Mouse (Mus musculus) heart, embryonic 11.5 days (tissue): ENCODE data around the gene Masp2. TPM values are rescaled to one million over a fixed set of nuclear protein-coding genes. Genes with fewer than 3 reads are reported as not detected.

Experiments used
- ATAC-seq: fragments of 200-750 bp; cut with Nextera tagmentation; replicated peaks from 2 replicates; pipeline ENCODE4 v1.8.0; 2017; ENCODE audit warnings: moderate library complexity; ENCODE audit not compliant: insufficient number of reproducible peaks, low FRiP score, low TSS enrichment
- H3K27ac ChIP-seq: fragments of 300-500 bp; sonication (generic); 2 replicates; pipeline ENCODE4 v1.5.1; 2014; ENCODE audit warnings: mild to moderate bottlenecking, low read depth, low read length
- H3K27me3 ChIP-seq: fragments of 300-500 bp; sonication (generic); 2 replicates; pipeline ENCODE4 v1.6.1; 2014; ENCODE audit warnings: mild to moderate bottlenecking, low read length, mixed read lengths; ENCODE audit not compliant: control insufficient read depth, insufficient read depth
- H3K36me3 ChIP-seq: fragments of 300-500 bp; sonication (generic); 2 replicates; pipeline ENCODE4 v1.6.1; 2014; ENCODE audit warnings: mild to moderate bottlenecking, low read length, moderate library complexity, mixed read lengths; ENCODE audit not compliant: control insufficient read depth, insufficient read depth
- H3K4me1 ChIP-seq: fragments of 300-500 bp; sonication (generic); 2 replicates; pipeline ENCODE4 v1.6.1; 2014; ENCODE audit warnings: low read length; ENCODE audit not compliant: control insufficient read depth, insufficient read depth
- H3K4me2 ChIP-seq: fragments of 300-500 bp; sonication (generic); 2 replicates; pipeline ENCODE4 v1.6.1; 2014; ENCODE audit warnings: mild to moderate bottlenecking, moderate library complexity
- H3K4me3 ChIP-seq: fragments of 300-500 bp; sonication (generic); 2 replicates; pipeline ENCODE4 v1.5.1; 2014; ENCODE audit warnings: low read depth, low read length
- H3K9ac ChIP-seq: fragments of 300-500 bp; sonication (generic); 2 replicates; pipeline ENCODE4 v1.6.1; 2014; ENCODE audit warnings: mild to moderate bottlenecking, low read depth, low read length, moderate library complexity
- H3K9me3 ChIP-seq: fragments of 300-500 bp; sonication (generic); replicated peaks from 2 replicates; pipeline ENCODE4 v1.6.1; 2016; ENCODE audit warnings: low read length; ENCODE audit not compliant: control insufficient read depth
- WGBS: fragments of 180-500 bp; shearing (Covaris S2); extraction: QIAGEN DNeasy Blood & Tissue Kit; methylation state at CpG from one replicate; pipeline ENCODE4 v1.1.7; 2014; ENCODE audit not compliant: insufficient replicate concordance; 5-methylcytosine and 5-hydroxymethylcytosine counted together
- polyA plus RNA-seq: library from polyadenylated mRNA; unstranded; fragments of >200 nt; fragmentation: Nextera tagmentation; extraction: Ambion mirVana; gene quantifications from 2 replicates; pipeline ENCODE4 v1.2.1, GENCODE M21; 2014

Gene Masp2
- polyA plus RNA-seq, 1 experiment from 2014 or later = 0.37 TPM

DNA sequence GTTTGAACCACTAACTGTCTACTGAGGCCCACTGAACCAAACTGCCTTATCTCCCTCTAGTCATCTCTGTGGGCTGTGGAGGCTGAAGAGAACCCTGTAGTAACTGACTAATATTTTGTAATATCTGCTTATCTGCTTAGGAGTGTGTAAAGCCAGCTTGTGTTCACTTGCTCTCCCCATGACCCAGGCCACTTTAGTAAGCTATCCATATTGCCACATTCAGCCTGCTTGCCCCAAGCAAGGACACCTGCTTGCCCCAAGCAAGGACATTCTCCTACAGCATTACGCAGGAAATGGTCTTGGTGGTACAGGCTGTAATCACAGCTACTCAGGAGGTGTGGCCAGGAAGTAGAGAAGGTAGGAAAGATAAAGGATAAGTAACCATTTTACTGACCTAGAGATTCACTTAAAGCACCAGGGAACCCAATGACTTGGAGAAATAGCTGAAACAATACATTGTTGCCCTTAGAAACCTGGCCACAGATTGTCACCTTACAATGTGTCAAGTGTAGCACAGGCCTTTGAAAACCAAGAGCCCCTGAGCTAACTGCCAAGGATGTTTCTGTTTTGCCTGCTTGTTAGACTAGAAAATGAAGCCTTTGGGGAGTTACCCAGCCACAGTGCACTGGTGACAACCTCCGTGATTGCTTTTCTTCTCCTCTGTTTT, 31.2 kb downstream of the Masp2 start:
- Histone ChIP-seq H3K4me3 (no peak overlapping the region), H3K4me2 (no peak overlapping the region), H3K4me1 (no peaks in the 10 kb centered on the region), H3K36me3 (no peaks in the 10 kb centered on the region), H3K27ac (no peak overlapping the region), H3K27me3 (no peaks in the 10 kb centered on the region), H3K9ac (no peak overlapping the region), H3K9me3 (no peaks in the 10 kb centered on the region)
- WGBS = 58% methylated on average over 2 of the region's 2 CpGs
- no peak for ATAC-seq

DNA sequence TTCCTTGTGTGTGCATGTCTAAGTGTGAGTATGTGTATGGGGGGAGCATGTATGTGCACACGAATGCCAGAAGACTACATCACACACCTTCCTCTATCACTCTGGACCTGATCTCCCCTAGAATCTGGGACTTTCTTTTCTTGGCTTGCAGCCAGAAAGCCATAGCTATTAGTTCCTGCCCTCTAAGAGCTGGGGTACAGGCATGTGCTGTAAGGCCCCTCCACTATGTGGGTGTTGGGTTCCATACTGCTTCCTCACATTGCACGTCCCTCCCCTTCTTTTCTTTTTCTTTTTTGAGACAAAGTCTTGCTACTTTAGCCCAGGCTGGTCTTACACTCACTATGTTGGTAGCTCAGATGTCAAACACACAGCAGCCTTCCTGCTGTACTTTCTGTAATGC, 33.0 kb downstream of the Masp2 start:
- H3K27me3 ChIP-seq = no peaks in the 10 kb centered on the region
- no peaks in the 10 kb centered on the region for H3K9me3 ChIP-seq
- WGBS = 81% methylated on average over 2 of the region's 2 CpGs
- H3K4me3 ChIP-seq = no peak overlapping the region
- ATAC-seq = no peak
- no peaks in the 10 kb centered on the region for H3K4me1 ChIP-seq
- no peaks in the 10 kb centered on the region for H3K36me3 ChIP-seq
- H3K27ac ChIP-seq = no peak overlapping the region
- H3K4me2 ChIP-seq = no peak overlapping the region
- no peak overlapping the region for H3K9ac ChIP-seq

DNA sequence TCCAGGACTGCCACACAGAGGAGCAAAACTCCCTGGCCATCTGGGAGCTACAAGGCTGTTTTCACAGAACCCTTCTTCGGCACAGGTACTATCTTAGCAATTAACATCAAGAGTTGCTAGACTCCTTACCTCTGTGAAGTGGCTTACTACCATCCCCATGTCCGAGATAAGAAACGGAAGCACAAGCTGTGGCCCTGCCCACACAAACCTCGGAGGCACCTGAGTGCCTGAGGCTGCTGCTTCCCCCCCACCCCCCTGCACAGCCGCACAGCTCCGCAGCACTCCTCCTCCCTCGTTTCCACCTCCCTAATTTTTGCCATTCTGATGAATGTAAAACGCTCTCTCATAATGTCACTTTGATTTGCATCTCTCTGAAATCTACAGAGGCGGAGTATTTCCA, 35.9 kb downstream of the Masp2 start:
- ATAC-seq = no peak
- Histone ChIP-seq H3K27me3 (no peaks in the 10 kb centered on the region), H3K36me3 (no peaks in the 10 kb centered on the region), H3K9me3 (no peaks in the 10 kb centered on the region), H3K9ac (no peak overlapping the region), H3K4me1 (no peaks in the 10 kb centered on the region), H3K4me2 (no peak overlapping the region), H3K4me3 (no peak overlapping the region), H3K27ac (no peak overlapping the region)
- 50% methylated on average over 9 of the region's 9 CpGs for WGBS

GRCm38 (mm10) chr4:148639455-148639854, 37.1 kb downstream of the Masp2 start:
- no peak overlapping the region for H3K9ac ChIP-seq
- no peak for ATAC-seq
- 73% methylated on average over 2 of the region's 2 CpGs for WGBS
- H3K27me3 ChIP-seq = no peaks in the 10 kb centered on the region
- no peak overlapping the region for H3K4me2 ChIP-seq
- no peaks in the 10 kb centered on the region for H3K36me3 ChIP-seq
- no peak overlapping the region for H3K27ac ChIP-seq
- H3K9me3 ChIP-seq = no peaks in the 10 kb centered on the region
- no peaks in the 10 kb centered on the region for H3K4me1 ChIP-seq
- H3K4me3 ChIP-seq = no peak overlapping the region

DNA sequence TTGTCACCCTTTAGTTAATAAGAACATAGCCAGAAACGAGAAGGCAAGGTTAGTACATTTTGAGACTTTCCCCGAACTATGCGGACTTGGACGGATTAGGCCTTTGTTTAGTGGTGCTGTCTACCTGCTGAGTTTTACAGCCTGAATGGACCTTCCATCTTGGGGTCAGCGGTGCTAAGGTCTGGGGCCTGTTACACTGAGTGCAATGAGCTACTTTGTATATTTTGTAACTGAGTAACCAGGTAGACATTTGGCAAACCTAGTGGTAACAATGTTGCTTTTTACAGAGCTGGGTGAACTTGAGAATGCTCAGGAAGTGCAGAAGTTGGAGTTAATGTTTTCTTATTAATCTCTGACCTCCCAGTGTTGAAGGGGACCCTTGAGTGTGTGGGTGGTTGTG, 38.8 kb downstream of the Masp2 start:
- Histone ChIP-seq H3K9me3 (no peaks in the 10 kb centered on the region), H3K36me3 (no peaks in the 10 kb centered on the region), H3K4me2 (no peak overlapping the region), H3K4me3 (no peak overlapping the region), H3K27ac (no peak overlapping the region), H3K9ac (no peak overlapping the region), H3K4me1 (no peaks in the 10 kb centered on the region), H3K27me3 (no peaks in the 10 kb centered on the region)
- 74% methylated on average over 5 of the region's 5 CpGs for WGBS
- ATAC-seq = no peak

DNA sequence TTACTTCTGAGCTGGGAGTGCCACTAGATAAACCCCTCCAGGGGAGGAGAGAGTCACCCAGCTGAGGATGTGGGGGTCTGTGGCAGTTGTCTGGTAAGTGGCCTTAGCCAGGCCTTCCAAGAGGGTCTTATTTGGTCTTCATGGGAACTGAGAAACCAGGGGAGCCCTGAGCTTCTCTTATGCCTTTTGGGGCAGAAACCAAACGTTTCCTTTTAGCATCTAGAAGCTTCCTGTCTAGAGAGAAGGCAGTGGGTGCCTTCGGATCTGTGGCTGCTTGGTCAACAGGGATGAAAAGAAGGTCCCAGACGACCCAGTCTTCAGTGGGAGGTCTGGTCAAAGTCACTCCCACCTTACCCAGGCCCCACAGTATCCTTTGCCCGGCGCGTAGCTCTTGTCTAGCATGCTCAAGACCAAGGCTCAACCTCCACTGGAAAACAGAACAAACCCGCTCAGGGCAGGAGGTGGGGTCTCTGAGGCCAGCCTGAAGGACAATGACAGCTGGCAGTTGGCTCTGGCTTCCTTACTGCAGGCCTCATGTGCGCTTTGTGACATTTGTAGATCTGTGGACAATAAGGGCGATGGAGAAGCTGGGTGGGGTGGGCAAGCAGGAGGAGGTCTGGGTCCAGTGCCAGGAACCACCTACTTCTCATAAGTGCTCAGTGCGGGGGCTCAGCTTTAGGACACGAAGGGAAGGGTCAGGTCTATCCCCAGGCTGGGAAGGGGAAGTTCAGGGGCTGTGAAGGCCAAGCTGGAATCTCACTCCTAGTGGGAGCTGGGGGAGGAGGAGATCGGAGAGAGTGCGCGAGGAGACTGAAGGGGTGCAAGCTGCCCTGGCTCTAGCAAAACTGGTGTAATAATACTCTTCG, 41.2 kb downstream of the Masp2 start, which contains the start of gene Gm572:
Gm572 (plus strand) TSS at position 27 of the 866 bp plus-strand sequence.
- H3K9ac ChIP-seq = no peak within 1 kb of the TSS
- 0 out of 2 replicates have a peak, but pooled peaks have one; percentile 29 for ATAC-seq
- no peak within 1 kb of the TSS for H3K27ac ChIP-seq

GRCm38 (mm10) chr4:148644157-148644511, 41.8 kb downstream of the Masp2 start:
- Histone ChIP-seq H3K9ac (no peak overlapping the region), H3K9me3 (no peaks in the 10 kb centered on the region), H3K4me2 (peak overlapping the region; percentile 56), H3K36me3 (no peaks in the 10 kb centered on the region), H3K27ac (no peak overlapping the region), H3K4me1 (no peaks in the 10 kb centered on the region), H3K27me3 (no peaks in the 10 kb centered on the region), H3K4me3 (peak overlapping the region; percentile 20; the same call in 1 of the 2 replicates)
- ATAC-seq = no peak
- WGBS = 2% methylated on average over 9 of the region's 9 CpGs

More for the DNA sequence above, 41.2 kb downstream of the Masp2 start, which contains the start of gene Gm572:
- Histone ChIP-seq H3K36me3 (no peaks in the 10 kb centered on the region), H3K4me1 (no peaks in the 10 kb centered on the region), H3K27me3 (no peaks in the 10 kb centered on the region), H3K4me3 (peak within 1 kb of the TSS; percentile 20; the same call in 1 of the 2 replicates), H3K4me2 (peak within 1 kb of the TSS; percentile 56), H3K9me3 (no peaks in the 10 kb centered on the region)
- 52% methylated on average over 15 of the region's 15 CpGs for WGBS

- H3K9me3 ChIP-seq = no peaks in the 10 kb centered on the region
- H3K9ac ChIP-seq = no peak overlapping the region
- no peak overlapping the region for H3K27ac ChIP-seq
- ATAC-seq = no peak
- H3K4me2 ChIP-seq = no peak overlapping the region
- H3K4me1 ChIP-seq = no peaks in the 10 kb centered on the region
- H3K4me3 ChIP-seq = no peak overlapping the region
- no peaks in the 10 kb centered on the region for H3K27me3 ChIP-seq
- 79% methylated on average over 6 of the region's 6 CpGs for WGBS
- no peaks in the 10 kb centered on the region for H3K36me3 ChIP-seq
Observed at GRCm38 (mm10) chr4:148644926-148645325, 42.6 kb downstream of the Masp2 start.
